Mouse (Mus musculus) left cerebral cortex, postnatal 10 days (tissue): ENCODE results near the gene Wdr25. TPM values are rescaled to one million over a fixed set of nuclear protein-coding genes. Genes with fewer than 3 reads are reported as not detected.

ENCODE experiments used
- DNase-seq, 2 experiments: peaks; one replicate each; pipeline ENCODE4 v3.0.0; 2021 to 2022; ENCODE audit warnings: low spot score in 2 of 2, mixed read lengths in 1 of 2; ENCODE audit errors: extremely low spot score in 1 of 2
- intact Hi-C: fragments of 180-260 bp; cut with DNase I; formaldehyde crosslinking; loops from one replicate; pipeline ENCODE4 v1.15.1; 2025
- total RNA-seq, 2 experiments: library from RNA; stranded (reverse); gene quantifications; 2 replicates each; pipeline ENCODE4 v1.2.3; 2021

Gene Wdr25
- total RNA-seq, 2 experiments from 2014 or later = 5.8 to 6.1 TPM

- peak; percentile 50 to 66 for DNase-seq
- intact Hi-C loops = no loop called here
Measured at GRCm38 (mm10) chr12:108960225-108960624, 66.8 kb downstream of the Wdr25 start.

- intact Hi-C loops = no loop called here
- no peak for DNase-seq
Measured at GRCm38 (mm10) chr12:108967631-108968030, 74.2 kb downstream of the Wdr25 start.

GRCm38 (mm10) chr12:108968031-108968430 is 74.6 kb downstream of the Wdr25 start:
- intact Hi-C loops = no loop called here
- peak in 1 of 2 experiments; percentile 40 for DNase-seq

- intact Hi-C loops = no loop called here
- no peak for DNase-seq
Measured at GRCm38 (mm10) chr12:108971446-108971845, 78.0 kb downstream of the Wdr25 start.

- no peak for DNase-seq
- intact Hi-C loops = no loop called here
Measured at GRCm38 (mm10) chr12:108972234-108972633, 78.8 kb downstream of the Wdr25 start.

- intact Hi-C loops = no loop called here
- no peak for DNase-seq
Measured at GRCm38 (mm10) chr12:108979977-108980376, 86.5 kb downstream of the Wdr25 start.

GRCm38 (mm10) chr12:108981941-108982683 is 88.7 kb downstream of the Wdr25 start:
- DNase-seq = no peak
- intact Hi-C loops = no loop called here

GRCm38 (mm10) chr12:108982684-108982960 is 89.2 kb downstream of the Wdr25 start:
- intact Hi-C loops = no loop called here
- DNase-seq = no peak

GRCm38 (mm10) chr12:108983496-108983895 is 90.1 kb downstream of the Wdr25 start:
- intact Hi-C loops = no loop called here
- no peak for DNase-seq

- no peak for DNase-seq
- intact Hi-C loops = no loop called here
Measured at GRCm38 (mm10) chr12:108984471-108984870, 91.0 kb downstream of the Wdr25 start.

- no peak for DNase-seq
- intact Hi-C loops = no loop called here
Measured at GRCm38 (mm10) chr12:108985025-108985424, 91.6 kb downstream of the Wdr25 start.

GRCm38 (mm10) chr12:108987448-108987847 is 94.0 kb downstream of the Wdr25 start:
- intact Hi-C loops = no loop called here
- no peak for DNase-seq

GRCm38 (mm10) chr12:108990425-108990824 is 97.0 kb downstream of the Wdr25 start:
- intact Hi-C loops = no loop called here
- no peak for DNase-seq

- intact Hi-C loops = no loop called here
- no peak for DNase-seq
Measured at GRCm38 (mm10) chr12:108993046-108993445, 99.6 kb downstream of the Wdr25 start.

GRCm38 (mm10) chr12:108994436-108995031 is 101.1 kb downstream of the Wdr25 start:
- DNase-seq = peak; percentile 27 to 81
- intact Hi-C loops = no loop called here

GRCm38 (mm10) chr12:108995976-108996636 is 102.7 kb downstream of the Wdr25 start:
- intact Hi-C loops = no loop called here
- DNase-seq = no peak

GRCm38 (mm10) chr12:108997249-108997648 is 103.8 kb downstream of the Wdr25 start:
- DNase-seq = no peak
- intact Hi-C loops = no loop called here

- intact Hi-C loops = no loop called here
- DNase-seq = no peak
Measured at GRCm38 (mm10) chr12:109002978-109003377, 109.5 kb downstream of the Wdr25 start.

- no peak for DNase-seq
- intact Hi-C loops = no loop called here
Measured at GRCm38 (mm10) chr12:109010070-109010649, 116.7 kb downstream of the Wdr25 start.

- no peak for DNase-seq
- intact Hi-C loops = no loop called here
Measured at GRCm38 (mm10) chr12:109022181-109022691, 128.8 kb downstream of the Wdr25 start.
